Mouse (Mus musculus): ENCODE data around the gene Intu.

GRCm38 (mm10) chr3:40719022-40719421, 187.9 kb downstream of the Intu start:
- TF ChIP-seq MYB (IDR thresholded peaks at IDR 0.05; ENCODE audit: low read depth, low read length) (no peak), CTCF (IDR thresholded peaks at IDR 0.05 in 2 of 3, conservative IDR thresholded peaks at IDR 0.05 in 1 of 3; ENCODE audit: control insufficient read depth in 1 of 3, insufficient read depth in 1 of 3, low read depth in 2 of 3, low read length in 3 of 3, poor library complexity in 1 of 3, severe bottlenecking in 1 of 3) (no peak), TBP (IDR thresholded peaks at IDR 0.05; ENCODE audit: low read depth, low read length) (no peak), POLR2AphosphoS2 (IDR thresholded peaks at IDR 0.05; ENCODE audit: low read length) (no peak), USF1 (IDR thresholded peaks at IDR 0.05; ENCODE audit: low read depth, low read length) (no peak), MEF2A (IDR thresholded peaks at IDR 0.05; ENCODE audit: extremely low read depth, insufficient replicate concordance, low read depth, low read length, poor library complexity, severe bottlenecking) (no peak), MAX (IDR thresholded peaks at IDR 0.05; ENCODE audit: low read length) (no peak), UBTF (IDR thresholded peaks at IDR 0.05; ENCODE audit: borderline replicate concordance, insufficient read depth, low read depth, low read length) (no peak), E2F4 (IDR thresholded peaks at IDR 0.05; ENCODE audit: borderline replicate concordance, low read depth, low read length) (no peak), NELFE (IDR thresholded peaks at IDR 0.05; ENCODE audit: low read depth, low read length) (no peak), NRF1 (IDR thresholded peaks at IDR 0.05; ENCODE audit: insufficient read depth, low read depth, low read length, poor library complexity, severe bottlenecking) (no peak), EP300 (IDR thresholded peaks at IDR 0.05; ENCODE audit: low read depth in 1 of 2, low read length in 2 of 2) (peak in 1 of 2 experiments; percentile 25; a peak in 2 of 4 replicates), TCF12 (IDR thresholded peaks at IDR 0.05; ENCODE audit: low read depth, low read length) (no peak)

All from MEL (cell line).